Mouse (Mus musculus) embryonic facial prominence, embryonic 10.5 days (tissue): Measurements from ENCODE around the gene Gm7138. TPM values are rescaled to one million over a fixed set of nuclear protein-coding genes. Genes with fewer than 3 reads are reported as not detected.
"Not testable (repeated sequence)": the region's sequence is repeated elsewhere in the genome, so short reads cannot be mapped to it uniquely, and the experiment has no call there.

Experiments used
- DNase-seq: peaks from one replicate; pipeline ENCODE4 v3.0.0-alpha.2; 2017; ENCODE audit warnings: low spot score
- H3K27ac ChIP-seq: fragments of 300-500 bp; sonication (generic); replicated peaks from 2 replicates; pipeline ENCODE4 v1.5.1; 2016; ENCODE audit warnings: mild to moderate bottlenecking
- H3K27me3 ChIP-seq: fragments of 300-500 bp; sonication (generic); replicated peaks from 2 replicates; pipeline ENCODE4 v1.6.1; 2016; ENCODE audit warnings: low read depth, mild to moderate bottlenecking; ENCODE audit not compliant: poor library complexity, severe bottlenecking
- H3K36me3 ChIP-seq: fragments of 300-500 bp; sonication (generic); replicated peaks from 2 replicates; pipeline ENCODE4 v1.6.1; 2016; ENCODE audit warnings: mild to moderate bottlenecking, moderate library complexity
- H3K4me1 ChIP-seq: fragments of 300-500 bp; sonication (generic); 2 replicates; pipeline ENCODE4 v1.6.1; 2016
- H3K4me3 ChIP-seq: fragments of 300-500 bp; sonication (generic); 2 replicates; pipeline ENCODE4 v1.5.1; 2016; ENCODE audit warnings: mild to moderate bottlenecking, moderate library complexity
- H3K9me3 ChIP-seq: fragments of 300-500 bp; sonication (generic); 2 replicates; pipeline ENCODE4 v1.6.1; 2016; ENCODE audit warnings: mild to moderate bottlenecking
- WGBS: fragments of 180-500 bp; shearing (Covaris S2); methylation state at CpG from one replicate; pipeline ENCODE4 v1.1.7; 2016; 5-methylcytosine and 5-hydroxymethylcytosine counted together
- polyA plus RNA-seq: library from polyadenylated mRNA; unstranded; fragments of >200 nt; fragmentation: Nextera tagmentation; extraction: Ambion mirVana; gene quantifications from 2 replicates; pipeline ENCODE4 v1.2.1, GENCODE M21; 2016

Gm7138 gene
- polyA plus RNA-seq, 1 experiment from 2014 or later, result not detected

GRCm38 (mm10) chr10:77787876-77788275 is 11.1 kb upstream of the Gm7138 start, which contains the start of gene Gm7137:
Gene Gm7137 (minus strand): TSS chr10:77788200.
- WGBS, result 61% methylated on average over 1 of the region's 1 CpGs
- H3K27ac ChIP-seq, H3K4me3 ChIP-seq, DNase-seq, H3K4me1 ChIP-seq, H3K36me3 ChIP-seq, H3K9me3 ChIP-seq, H3K27me3 ChIP-seq: not testable (repeated sequence)

GRCm38 (mm10) chr10:77783396-77783795 is 6.7 kb upstream of the Gm7138 start:
- not testable (repeated sequence) for H3K4me3 ChIP-seq, H3K9me3 ChIP-seq, DNase-seq, H3K27ac ChIP-seq, H3K27me3 ChIP-seq, H3K36me3 ChIP-seq, H3K4me1 ChIP-seq
- WGBS, result 96% methylated on average over 3 of the region's 3 CpGs

- DNase-seq, H3K9me3 ChIP-seq, H3K4me3 ChIP-seq, H3K4me1 ChIP-seq, H3K27ac ChIP-seq, H3K27me3 ChIP-seq, H3K36me3 ChIP-seq: not testable (repeated sequence)
- WGBS, result 56% methylated on average over 1 of the region's 1 CpGs
Measured at GRCm38 (mm10) chr10:77782442-77782841, 5.7 kb upstream of the Gm7138 start, which contains the start of gene Gm3250. Gene Gm3250 (minus strand): TSS chr10:77782542.

- H3K4me3 ChIP-seq, H3K4me1 ChIP-seq, H3K36me3 ChIP-seq, H3K27ac ChIP-seq, H3K9me3 ChIP-seq, DNase-seq, H3K27me3 ChIP-seq: not testable (repeated sequence)
- 98% methylated on average over 3 of the region's 3 CpGs for WGBS
Measured at GRCm38 (mm10) chr10:77772142-77772541, 4.6 kb downstream of the Gm7138 start.

- H3K9me3 ChIP-seq, DNase-seq, H3K4me1 ChIP-seq, H3K36me3 ChIP-seq, H3K27ac ChIP-seq, H3K4me3 ChIP-seq, H3K27me3 ChIP-seq: not testable (repeated sequence)
- WGBS, result 79% methylated on average over 1 of the region's 1 CpGs
Measured at GRCm38 (mm10) chr10:77771225-77771624, 5.5 kb downstream of the Gm7138 start, which contains the start of gene Gm3238. Gene Gm3238 (minus strand): TSS chr10:77771325.

- no peaks in the 10 kb centered on the region for H3K27me3 ChIP-seq
- H3K4me3 ChIP-seq, result no peak overlapping the region
- no peaks in the 10 kb centered on the region for H3K9me3 ChIP-seq
- DNase-seq, result no peak
- no peak overlapping the region for H3K27ac ChIP-seq
- H3K36me3 ChIP-seq, result no peaks in the 10 kb centered on the region
- 86% methylated on average over 1 of the region's 1 CpGs for WGBS
- no peaks in the 10 kb centered on the region for H3K4me1 ChIP-seq
Measured at GRCm38 (mm10) chr10:77769727-77770126, 7.0 kb downstream of the Gm7138 start.

- H3K9me3 ChIP-seq, H3K4me1 ChIP-seq, H3K4me3 ChIP-seq, H3K36me3 ChIP-seq, H3K27me3 ChIP-seq, DNase-seq, H3K27ac ChIP-seq: not testable (repeated sequence)
- 33% methylated on average over 1 of the region's 1 CpGs for WGBS
Measured at GRCm38 (mm10) chr10:77759582-77759981, 17.2 kb downstream of the Gm7138 start, which contains the start of gene Gm3233. Gene Gm3233 (minus strand): TSS chr10:77759682.

GRCm38 (mm10) chr10:77753448-77753847 is 23.3 kb downstream of the Gm7138 start:
- H3K4me1 ChIP-seq, result peaks cover 20% of the 10 kb centered on the region
- H3K27ac ChIP-seq, result no peak overlapping the region
- no peaks in the 10 kb centered on the region for H3K36me3 ChIP-seq
- H3K4me3 ChIP-seq, result no peak overlapping the region
- H3K27me3 ChIP-seq, result no peaks in the 10 kb centered on the region
- no peak for DNase-seq
- no peaks in the 10 kb centered on the region for H3K9me3 ChIP-seq

- not testable (repeated sequence) for DNase-seq, H3K4me3 ChIP-seq, H3K27ac ChIP-seq, H3K36me3 ChIP-seq, H3K27me3 ChIP-seq, H3K9me3 ChIP-seq
- H3K4me1 ChIP-seq, result peaks cover 20% of the 10 kb centered on the region
- WGBS, result 66% methylated on average over 3 of the region's 3 CpGs
Measured at GRCm38 (mm10) chr10:77752312-77752711, 24.4 kb downstream of the Gm7138 start.

- H3K4me3 ChIP-seq, result not testable (repeated sequence)
- WGBS, result 64% methylated on average over 1 of the region's 1 CpGs
Measured at GRCm38 (mm10) chr10:77751254-77751653, 25.5 kb downstream of the Gm7138 start, which contains the start of gene Gm9736. Gene Gm9736 (minus strand): TSS chr10:77751354.

GRCm38 (mm10) chr10:77750686-77751085 is 26.1 kb downstream of the Gm7138 start:
- not testable (repeated sequence) for H3K9me3 ChIP-seq, H3K27ac ChIP-seq, DNase-seq, H3K36me3 ChIP-seq, H3K4me3 ChIP-seq, H3K27me3 ChIP-seq
- 72% methylated on average over 1 of the region's 1 CpGs for WGBS
- peaks cover 20% of the 10 kb centered on the region for H3K4me1 ChIP-seq

More at GRCm38 (mm10) chr10:77751254-77751653, 25.5 kb downstream of the Gm7138 start, which contains the start of gene Gm9736:
- H3K4me1 ChIP-seq, result peaks cover 20% of the 10 kb centered on the region
- H3K36me3 ChIP-seq, DNase-seq, H3K27ac ChIP-seq, H3K27me3 ChIP-seq, H3K9me3 ChIP-seq: not testable (repeated sequence)

- not testable (repeated sequence) for H3K27me3 ChIP-seq, H3K9me3 ChIP-seq, DNase-seq, H3K36me3 ChIP-seq, H3K4me3 ChIP-seq, H3K27ac ChIP-seq
- WGBS, result 48% methylated on average over 5 of the region's 5 CpGs
- H3K4me1 ChIP-seq, result peaks cover 24% of the 10 kb centered on the region
Measured at GRCm38 (mm10) chr10:77741924-77742688, 34.6 kb downstream of the Gm7138 start, which contains the start of gene Gm18596. Gene Gm18596 (minus strand): TSS chr10:77742638.

- Histone ChIP-seq H3K4me1 (peaks cover 24% of the 10 kb centered on the region), H3K9me3 (peaks cover 10% of the 10 kb centered on the region; the same call in 1 of the 2 replicates), H3K4me3 (no peak overlapping the region), H3K27me3 (no peaks in the 10 kb centered on the region), H3K27ac (no peak overlapping the region), H3K36me3 (no peaks in the 10 kb centered on the region; the same call in 1 of the 2 replicates)
- 90% methylated on average over 4 of the region's 4 CpGs for WGBS
- DNase-seq, result no peak
Measured at GRCm38 (mm10) chr10:77738929-77739328, 37.8 kb downstream of the Gm7138 start.
